Mouse (Mus musculus) heart, embryonic 14.5 days (tissue): ENCODE results near the gene Thsd4. TPM values are rescaled to one million over a fixed set of nuclear protein-coding genes. Genes with fewer than 3 reads are reported as not detected.

ENCODE experiments used
- ATAC-seq: fragments of 200-750 bp; cut with Nextera tagmentation; 2 replicates; pipeline ENCODE4 v1.8.0; 2017; ENCODE audit warnings: low read depth, moderate TSS enrichment; ENCODE audit not compliant: insufficient number of reproducible peaks, insufficient read depth, low FRiP score
- H3K27ac ChIP-seq, 2 experiments: fragments of 200-500 bp in 1 of 2; fragments of 300-500 bp in 1 of 2; sonication (generic) in 1 of 2; replicated peaks in 1 of 2; 2 replicates each; pipeline ENCODE4 v1.5.1; 2012 to 2014; ENCODE audit warnings: low read depth in 2 of 2, low read length in 2 of 2, control low read depth in 1 of 2, mild to moderate bottlenecking in 1 of 2, mixed read lengths in 1 of 2; ENCODE audit not compliant: control insufficient read depth in 1 of 2, insufficient read depth in 1 of 2
- H3K27me3 ChIP-seq: fragments of 300-500 bp; sonication (generic); 2 replicates; pipeline ENCODE4 v1.6.1; 2014; ENCODE audit warnings: mild to moderate bottlenecking, low read length, control low read depth; ENCODE audit not compliant: control insufficient read depth, insufficient read depth
- H3K36me3 ChIP-seq: fragments of 300-500 bp; sonication (generic); 2 replicates; pipeline ENCODE4 v1.6.1; 2014; ENCODE audit warnings: mild to moderate bottlenecking, control low read depth, low read length, mixed read lengths; ENCODE audit not compliant: control insufficient read depth, insufficient read depth
- H3K4me1 ChIP-seq, 2 experiments: fragments of 200-500 bp in 1 of 2; fragments of 300-500 bp in 1 of 2; sonication (generic) in 1 of 2; 2 replicates each; pipeline ENCODE4 v1.6.1; 2012 to 2014; ENCODE audit warnings: low read length in 2 of 2, control low read depth in 1 of 2, mixed read lengths in 1 of 2; ENCODE audit not compliant: control insufficient read depth in 2 of 2, insufficient read depth in 2 of 2
- H3K4me2 ChIP-seq: fragments of 300-500 bp; sonication (generic); 2 replicates; pipeline ENCODE4 v1.6.1; 2014; ENCODE audit warnings: mild to moderate bottlenecking, low read length
- H3K4me3 ChIP-seq, 2 experiments: fragments of 200-500 bp in 1 of 2; fragments of 300-500 bp in 1 of 2; sonication (generic) in 1 of 2; 2 replicates each; pipeline ENCODE4 v1.5.1; 2012 to 2014; ENCODE audit warnings: low read length in 2 of 2, mild to moderate bottlenecking in 2 of 2, control low read depth in 1 of 2, low read depth in 1 of 2, moderate library complexity in 1 of 2; ENCODE audit not compliant: control insufficient read depth in 1 of 2, insufficient read depth in 1 of 2
- H3K9ac ChIP-seq: fragments of 300-500 bp; sonication (generic); 2 replicates; pipeline ENCODE4 v1.6.1; 2014; ENCODE audit warnings: mild to moderate bottlenecking, low read length
- H3K9me3 ChIP-seq: fragments of 300-500 bp; sonication (generic); 2 replicates; pipeline ENCODE4 v1.6.1; 2016; ENCODE audit warnings: low read length, control low read depth; ENCODE audit not compliant: control insufficient read depth
- WGBS: fragments of 180-500 bp; shearing (Covaris S2); extraction: QIAGEN DNeasy Blood & Tissue Kit; methylation state at CpG from one replicate; pipeline ENCODE4 v1.1.7; 2014; 5-methylcytosine and 5-hydroxymethylcytosine counted together
- polyA plus RNA-seq: library from polyadenylated mRNA; unstranded; fragments of >200 nt; fragmentation: Nextera tagmentation; extraction: Ambion mirVana; gene quantifications from 2 replicates; pipeline ENCODE4 v1.2.1, GENCODE M21; 2014

The Thsd4 gene
- polyA plus RNA-seq, 1 experiment from 2014 or later: 9.5 TPM

DNA sequence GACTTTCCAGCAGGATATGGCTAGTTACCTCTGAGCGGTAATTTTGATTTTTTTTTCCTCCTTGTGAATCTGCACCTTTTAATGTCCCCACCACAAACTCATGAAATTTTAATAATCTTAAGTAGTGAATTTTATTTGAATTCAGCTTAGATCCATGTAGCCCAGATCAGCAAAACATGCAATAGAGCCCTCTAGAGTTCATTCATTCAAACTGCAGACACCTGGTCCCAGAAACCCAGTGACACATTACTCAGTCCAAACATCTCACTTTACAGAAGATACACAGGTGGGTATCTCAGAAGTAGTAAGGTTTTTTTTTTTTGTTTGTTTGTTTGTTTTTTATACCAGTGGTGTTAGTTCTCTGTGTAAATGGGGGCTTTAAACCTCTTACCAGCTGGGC, 368.9 kb downstream of the Thsd4 start:
- no peaks in the 10 kb centered on the region for H3K4me1 ChIP-seq
- no peaks in the 10 kb centered on the region for H3K9me3 ChIP-seq
- ATAC-seq: no peak
- no peak overlapping the region for H3K27ac ChIP-seq
- WGBS: 93% methylated on average over 1 of the region's 1 CpGs
- no peak overlapping the region for H3K9ac ChIP-seq
- H3K27me3 ChIP-seq: no peaks in the 10 kb centered on the region
- H3K4me3 ChIP-seq: no peak overlapping the region
- H3K4me2 ChIP-seq: no peak overlapping the region
- no peaks in the 10 kb centered on the region for H3K36me3 ChIP-seq

- Histone ChIP-seq H3K27me3 (no peaks in the 10 kb centered on the region), H3K4me3 (no peak overlapping the region), H3K36me3 (no peaks in the 10 kb centered on the region), H3K27ac (no peak overlapping the region), H3K4me2 (no peak overlapping the region), H3K4me1 (no peaks in the 10 kb centered on the region), H3K9ac (no peak overlapping the region), H3K9me3 (no peaks in the 10 kb centered on the region)
- no peak for ATAC-seq
- WGBS: 89% methylated on average over 11 of the region's 11 CpGs
Observed at GRCm38 (mm10) chr9:60151897-60152627, 369.8 kb downstream of the Thsd4 start.

DNA sequence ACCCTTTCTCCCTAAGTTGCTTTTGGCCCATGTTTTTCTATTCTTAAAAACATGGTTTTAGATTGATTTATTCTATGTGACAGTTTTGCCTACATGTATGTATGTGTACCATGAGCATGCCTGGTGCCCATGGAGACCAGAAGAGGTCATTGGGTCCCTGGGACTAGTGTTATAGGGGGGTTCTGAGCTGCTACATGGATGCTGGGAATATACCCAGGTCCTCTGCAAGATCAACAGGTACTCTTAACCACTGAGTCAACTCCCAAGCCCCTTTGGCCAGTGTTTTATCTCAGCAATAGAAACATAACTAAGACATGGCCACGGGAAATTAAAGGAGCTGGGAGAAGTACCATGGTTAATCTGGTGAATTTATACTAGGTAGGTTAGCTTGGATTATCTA, 371.3 kb downstream of the Thsd4 start:
- H3K9me3 ChIP-seq: no peaks in the 10 kb centered on the region
- no peak overlapping the region for H3K4me3 ChIP-seq
- H3K27me3 ChIP-seq: no peaks in the 10 kb centered on the region
- H3K27ac ChIP-seq: no peak overlapping the region
- H3K4me2 ChIP-seq: no peak overlapping the region
- 76% methylated on average over 1 of the region's 1 CpGs for WGBS
- H3K4me1 ChIP-seq: no peaks in the 10 kb centered on the region
- H3K9ac ChIP-seq: no peak overlapping the region
- ATAC-seq: no peak
- no peaks in the 10 kb centered on the region for H3K36me3 ChIP-seq

GRCm38 (mm10) chr9:60148988-60149387, 372.9 kb downstream of the Thsd4 start:
- no peaks in the 10 kb centered on the region for H3K36me3 ChIP-seq
- H3K4me2 ChIP-seq: no peak overlapping the region
- ATAC-seq: no peak
- H3K27ac ChIP-seq: no peak overlapping the region
- H3K4me3 ChIP-seq: no peak overlapping the region
- no peaks in the 10 kb centered on the region for H3K9me3 ChIP-seq
- H3K4me1 ChIP-seq: no peaks in the 10 kb centered on the region
- 83% methylated on average over 7 of the region's 7 CpGs for WGBS
- H3K27me3 ChIP-seq: no peaks in the 10 kb centered on the region
- no peak overlapping the region for H3K9ac ChIP-seq

DNA sequence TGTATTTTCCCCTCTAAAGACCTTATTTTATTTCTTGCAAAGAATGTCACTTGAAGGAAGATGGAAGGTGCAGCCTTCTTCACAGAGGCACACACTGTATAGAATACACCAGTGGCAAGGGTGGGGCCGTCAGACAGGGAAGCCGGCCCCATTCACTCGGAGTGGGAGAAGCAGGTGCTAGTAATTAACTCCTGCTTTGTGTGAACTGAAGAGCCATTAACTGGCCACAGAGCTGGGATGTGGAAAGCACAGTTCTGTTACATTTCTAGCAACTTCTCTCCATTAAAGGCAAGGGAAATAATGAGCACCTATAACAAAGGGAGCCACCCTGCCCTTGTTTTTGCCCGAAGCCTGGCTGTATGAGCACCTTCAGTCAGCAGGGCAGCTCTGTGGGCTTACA, 374.4 kb downstream of the Thsd4 start:
- no peaks in the 10 kb centered on the region for H3K27me3 ChIP-seq
- no peaks in the 10 kb centered on the region for H3K9me3 ChIP-seq
- WGBS: 83% methylated on average over 4 of the region's 4 CpGs
- no peak for ATAC-seq
- H3K27ac ChIP-seq: no peak overlapping the region
- H3K36me3 ChIP-seq: no peaks in the 10 kb centered on the region
- H3K4me1 ChIP-seq: no peaks in the 10 kb centered on the region
- H3K4me3 ChIP-seq: no peak overlapping the region
- no peak overlapping the region for H3K4me2 ChIP-seq
- H3K9ac ChIP-seq: no peak overlapping the region

GRCm38 (mm10) chr9:60143816-60144215, 378.0 kb downstream of the Thsd4 start:
- Histone ChIP-seq H3K4me3 (no peak overlapping the region), H3K9me3 (no peaks in the 10 kb centered on the region), H3K27ac (no peak overlapping the region), H3K4me2 (no peak overlapping the region), H3K4me1 (peaks cover 0 to 3% of the 10 kb centered on the region in 2 experiments; a peak in 1 of 4 replicates), H3K9ac (no peak overlapping the region), H3K36me3 (no peaks in the 10 kb centered on the region), H3K27me3 (no peaks in the 10 kb centered on the region)
- WGBS: 89% methylated on average over 6 of the region's 6 CpGs
- no peak for ATAC-seq

- H3K27ac ChIP-seq: no peak overlapping the region
- H3K4me3 ChIP-seq: no peak overlapping the region
- H3K4me2 ChIP-seq: no peak overlapping the region
- H3K27me3 ChIP-seq: no peaks in the 10 kb centered on the region
- 52% methylated on average over 7 of the region's 7 CpGs for WGBS
- H3K36me3 ChIP-seq: no peaks in the 10 kb centered on the region
- ATAC-seq: no peak
- no peak overlapping the region for H3K9ac ChIP-seq
- H3K4me1 ChIP-seq: peaks cover 0 to 3% of the 10 kb centered on the region in 2 experiments; a peak in 1 of 4 replicates
- H3K9me3 ChIP-seq: no peaks in the 10 kb centered on the region
Observed at GRCm38 (mm10) chr9:60141081-60141514, 380.7 kb downstream of the Thsd4 start.

DNA sequence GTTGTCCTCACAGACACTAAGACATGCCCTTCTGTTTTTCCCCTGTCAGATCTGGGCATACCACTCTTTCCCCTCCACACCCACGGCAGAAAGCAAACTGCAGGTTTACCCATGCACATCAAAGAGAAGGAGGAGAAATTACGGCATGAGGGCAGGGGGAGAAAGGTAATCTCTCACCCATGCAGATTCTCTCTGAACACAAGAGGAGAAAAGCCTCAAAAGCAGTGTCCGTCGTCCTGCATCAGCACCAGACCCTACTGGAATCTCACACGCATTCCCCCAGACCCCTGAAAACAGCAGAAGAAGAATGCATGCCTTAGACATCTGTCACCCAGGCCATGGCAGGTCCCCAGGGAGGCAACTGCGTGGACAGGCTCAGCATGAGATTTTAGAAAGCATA, 381.4 kb downstream of the Thsd4 start:
- Histone ChIP-seq H3K4me3 (no peak overlapping the region), H3K27ac (no peak overlapping the region), H3K9ac (no peak overlapping the region), H3K9me3 (no peaks in the 10 kb centered on the region), H3K4me1 (peaks cover 0 to 3% of the 10 kb centered on the region in 2 experiments; a peak in 1 of 4 replicates), H3K27me3 (no peaks in the 10 kb centered on the region), H3K36me3 (no peaks in the 10 kb centered on the region), H3K4me2 (no peak overlapping the region)
- 61% methylated on average over 6 of the region's 6 CpGs for WGBS
- no peak for ATAC-seq
